Mouse (Mus musculus) spleen, adult 2 months (tissue): Measurements from ENCODE around the gene Lce1j.

Source experiments
- CTCF ChIP-seq: fragments of 200-500 bp; IDR thresholded peaks from 2 replicates; pipeline ENCODE4 v1.5.1; 2011; ENCODE audit warnings: mild to moderate bottlenecking, inconsistent platforms; ENCODE audit not compliant: insufficient read depth, insufficient read length, insufficient replicate concordance; ENCODE audit errors: extremely low read depth
- POLR2A ChIP-seq: fragments of 200-500 bp; IDR thresholded peaks from 2 replicates; pipeline ENCODE4 v1.6.1; 2011; ENCODE audit warnings: low read depth, low read length, inconsistent platforms

DNA sequence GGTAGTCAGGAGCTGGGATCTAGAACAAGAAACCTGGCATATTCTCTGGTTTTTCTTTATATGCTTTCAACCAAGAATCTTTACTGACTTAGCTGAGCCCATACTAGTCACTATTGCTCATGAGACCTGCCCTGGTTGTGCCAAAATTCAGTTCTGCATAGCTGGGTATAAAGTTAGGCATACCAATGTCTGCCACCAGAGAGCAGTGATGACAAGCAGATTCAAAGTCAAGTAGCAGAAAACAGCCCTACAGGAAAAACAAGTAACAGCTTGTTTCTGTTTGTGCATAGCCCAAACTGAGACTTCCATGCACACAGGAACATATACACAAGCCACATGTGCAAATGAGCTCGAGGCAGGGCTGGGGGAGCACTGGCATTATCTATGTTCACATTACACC is 35.5 kb upstream of the Lce1j start:
- TF ChIP-seq CTCF (no peak), POLR2A (no peak)
